Comparison of ENCODE assay signal across 22 mouse cellular contexts in genomic region chr9:16312599-16313197, GRCm38 (mm10).
DNase-seq lines count a peak whose midpoint lies in the region; ATAC-seq and TF ChIP-seq lines count a peak whose summit lies in the region.
"Had no signal": no experiment of that assay in that cellular context is flagged by ENCODE, and none has a peak within 500 bp of the region (broad histone marks: within the 10 kb centered on the region; RNA-seq: fewer than 3 reads in every experiment).

No protein-coding gene starts in this region.

- WGBS in kidney, embryonic 16.5 days = 48% methylated on average over 4 of the region's 4 CpGs
- 88% methylated on average over 4 of the region's 4 CpGs for WGBS in midbrain, embryonic 11.5 days
- WGBS in midbrain, embryonic 16.5 days = 72% methylated on average over 4 of the region's 4 CpGs

- ATAC-seq in kidney, embryonic 16.5 days (ENCODE audit: low FRiP score, low TSS enrichment) = peak; percentile 71; the same call in 1 of the 2 replicates
- ATAC-seq in midbrain, embryonic 11.5 days (ENCODE audit: low FRiP score) = no peak
- ATAC-seq in midbrain, embryonic 16.5 days = no peak
- ATAC-seq in megakaryocyte progenitor cell, adult 5-6 weeks (replicated peaks; ENCODE audit: poor library complexity) = peak; percentile 86
- no peak for ATAC-seq in erythroid progenitor cell, adult 5-6 weeks (replicated peaks; ENCODE audit: low FRiP score, poor library complexity, severe bottlenecking)
- ATAC-seq: forebrain, embryonic 14.5 days; inflammation-experienced regulatory T-cells, adult 6 months had no signal

- peaks cover 8% of the 10 kb centered on the region; the same call in 1 of the 2 replicates for H3K4me1 ChIP-seq in kidney, embryonic 16.5 days (ENCODE audit: insufficient read depth, low read length)
- H3K4me1 ChIP-seq in midbrain, embryonic 11.5 days (ENCODE audit: control insufficient read depth, insufficient read depth, low read length) = 0 out of 2 replicates have a peak, but pooled peaks cover 9% of the 10 kb centered on the region
- peaks cover 17% of the 10 kb centered on the region for H3K4me1 ChIP-seq in midbrain, embryonic 16.5 days (ENCODE audit: control insufficient read depth, insufficient read depth, low read length)
- peaks cover 40% of the 10 kb centered on the region for H3K4me1 ChIP-seq in bone marrow macrophage, adult 2 months (ENCODE audit: control insufficient read depth, insufficient read depth, low read length)
- H3K4me1 ChIP-seq: embryonic facial prominence, embryonic 12.5 days had no signal

- H3K27ac ChIP-seq in kidney, embryonic 16.5 days (ENCODE audit: low read length) = no peak overlapping the region
- no peak overlapping the region for H3K27ac ChIP-seq in midbrain, embryonic 11.5 days (ENCODE audit: low read depth, low read length)
- no peak overlapping the region for H3K27ac ChIP-seq in midbrain, embryonic 16.5 days (ENCODE audit: low read length)
- H3K27ac ChIP-seq in bone marrow macrophage, adult 2 months (ENCODE audit: insufficient read depth, low read depth, low read length) = peak overlapping the region; percentile 92
- H3K27ac ChIP-seq: embryonic facial prominence, embryonic 12.5 days; heart, embryonic 10.5 days; layer of hippocampus, adult 2 months; limb, embryonic 15.5 days had no signal

- no peak for TF ChIP-seq CTCF in bone marrow macrophage, adult 2 months (IDR thresholded peaks at IDR 0.05; ENCODE audit: low read depth, low read length)

- H3K36me3 ChIP-seq in kidney, embryonic 16.5 days (ENCODE audit: insufficient read depth, low read length) = no peaks in the 10 kb centered on the region
- no peaks in the 10 kb centered on the region for H3K36me3 ChIP-seq in midbrain, embryonic 11.5 days (ENCODE audit: control insufficient read depth, insufficient read depth, low read length)
- no peaks in the 10 kb centered on the region for H3K36me3 ChIP-seq in midbrain, embryonic 16.5 days (ENCODE audit: control insufficient read depth, insufficient read depth, low read length)
- H3K36me3 ChIP-seq: embryonic facial prominence, embryonic 12.5 days; heart, embryonic 10.5 days; limb, embryonic 15.5 days had no signal

- TF ChIP-seq POLR2A in bone marrow macrophage, adult 2 months (IDR thresholded peaks at IDR 0.05; ENCODE audit: borderline replicate concordance, low read depth, low read length) = no peak

- H3K9me3 ChIP-seq in kidney, embryonic 16.5 days (ENCODE audit: low read length) = no peaks in the 10 kb centered on the region
- H3K9me3 ChIP-seq in midbrain, embryonic 11.5 days (ENCODE audit: control insufficient read depth, low read length) = no peaks in the 10 kb centered on the region
- no peaks in the 10 kb centered on the region for H3K9me3 ChIP-seq in midbrain, embryonic 16.5 days (replicated peaks; ENCODE audit: control insufficient read depth, low read length, poor library complexity, severe bottlenecking)
- H3K9me3 ChIP-seq: embryonic facial prominence, embryonic 12.5 days; heart, embryonic 10.5 days; limb, embryonic 15.5 days had no signal

- DNase-seq in kidney, adult 9 months = no peak
- peak; percentile 62 for DNase-seq in midbrain, embryonic 11.5 days (ENCODE audit: low spot score, missing footprints)
- DNase-seq in urinary bladder, postnatal 36 days (ENCODE audit: low spot score in 2 of 2) = no peak
- DNase-seq: adrenal gland, adult 2 months; B cell, adult 2 months; cerebellum, adult 9-11 months; kidney, postnatal 10 days; right cerebral cortex, postnatal 14 days; spleen, adult 18-20 months had no signal

- no peak overlapping the region for H3K9ac ChIP-seq in kidney, embryonic 16.5 days (replicated peaks; ENCODE audit: low read length)
- H3K9ac ChIP-seq in midbrain, embryonic 11.5 days (ENCODE audit: low read length) = no peak overlapping the region
- H3K9ac ChIP-seq in midbrain, embryonic 16.5 days (ENCODE audit: low read depth, low read length) = no peak overlapping the region
- H3K9ac ChIP-seq: embryonic facial prominence, embryonic 12.5 days; limb, embryonic 15.5 days had no signal

- no peak overlapping the region for H3K4me3 ChIP-seq in kidney, embryonic 16.5 days (ENCODE audit: low read length)
- H3K4me3 ChIP-seq in midbrain, embryonic 11.5 days (ENCODE audit: low read depth, low read length) = no peak overlapping the region
- H3K4me3 ChIP-seq in midbrain, embryonic 16.5 days (ENCODE audit: low read depth, low read length) = no peak overlapping the region
- H3K4me3 ChIP-seq in bone marrow macrophage, adult 2 months (ENCODE audit: insufficient read depth, low read length) = no peak overlapping the region
- H3K4me3 ChIP-seq: embryonic facial prominence, embryonic 12.5 days; erythroblast, embryonic 14.5 days; heart, embryonic 10.5 days; layer of hippocampus, adult 2 months; limb, embryonic 15.5 days; myocyte had no signal

- no peak overlapping the region for H3K4me2 ChIP-seq in kidney, embryonic 16.5 days (replicated peaks; ENCODE audit: low read depth, low read length)
- no peak overlapping the region for H3K4me2 ChIP-seq in midbrain, embryonic 11.5 days
- no peak overlapping the region for H3K4me2 ChIP-seq in midbrain, embryonic 16.5 days (ENCODE audit: low read length)
- H3K4me2 ChIP-seq: embryonic facial prominence, embryonic 12.5 days; limb, embryonic 15.5 days had no signal

- no peaks in the 10 kb centered on the region for H3K27me3 ChIP-seq in kidney, embryonic 16.5 days (ENCODE audit: insufficient read depth, low read length)
- H3K27me3 ChIP-seq in midbrain, embryonic 11.5 days (ENCODE audit: control insufficient read depth, insufficient read depth, low read length) = no peaks in the 10 kb centered on the region
- no peaks in the 10 kb centered on the region for H3K27me3 ChIP-seq in midbrain, embryonic 16.5 days (ENCODE audit: control insufficient read depth, insufficient read depth, low read depth, low read length)
- H3K27me3 ChIP-seq: embryonic facial prominence, embryonic 12.5 days; limb, embryonic 15.5 days had no signal

Comparison
In these comparisons a context has a peak if more than half of its experiments do, and no peak if none do; other contexts are left out.
1. ATAC-seq: peak in kidney, embryonic 16.5 days (single experiment) and megakaryocyte progenitor cell, adult 5-6 weeks (single experiment); none in midbrain, embryonic 11.5 days (single experiment), midbrain, embryonic 16.5 days (single experiment) and erythroid progenitor cell, adult 5-6 weeks (single experiment).